28 mouse cellular contexts compared by ENCODE assay signal in the genomic region with DNA sequence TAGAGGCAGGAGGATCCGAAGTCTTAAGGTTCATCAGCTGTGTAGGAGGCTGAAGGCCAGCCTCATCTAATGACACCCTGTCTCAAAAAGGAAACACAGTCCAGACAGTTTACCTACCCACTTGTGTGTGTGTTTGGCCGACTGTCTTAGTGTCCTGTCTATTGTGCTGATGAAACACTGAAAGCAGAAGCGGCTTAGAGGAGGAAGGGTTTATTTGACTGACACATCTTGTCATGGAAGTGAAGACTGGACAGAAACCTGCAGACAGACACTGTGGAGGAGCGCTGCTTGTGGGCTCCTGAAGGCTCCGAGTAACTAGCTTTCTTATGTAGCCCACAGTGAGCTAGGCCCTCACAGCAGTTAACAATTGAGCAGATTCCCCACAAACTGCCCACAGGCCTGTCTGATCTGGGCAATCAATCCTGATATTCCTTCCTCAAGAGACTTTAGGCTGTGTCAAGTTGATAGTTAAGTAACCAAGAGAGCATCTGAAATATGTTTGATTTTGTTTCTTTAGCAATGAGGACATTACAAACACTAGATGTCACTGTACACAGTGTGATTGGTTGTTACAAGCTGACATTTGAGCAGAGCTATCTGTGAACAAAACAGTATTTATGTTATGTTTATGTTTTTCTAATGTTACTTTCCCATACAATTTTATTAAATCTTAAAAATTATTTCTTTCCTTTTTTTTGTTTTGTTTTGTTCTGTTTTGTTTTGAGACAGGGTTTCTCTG. TPM values are rescaled to one million over a fixed set of nuclear protein-coding genes. Genes with fewer than 3 reads are reported as not detected.
DNase-seq lines count a peak whose midpoint lies in the region; ATAC-seq and TF ChIP-seq lines count a peak whose summit lies in the region.
"Had no signal": no experiment of that assay in that cellular context is flagged by ENCODE, and none has a peak within 500 bp of the region (broad histone marks: within the 10 kb centered on the region; RNA-seq: fewer than 3 reads in every experiment).

No protein-coding gene starts in this region.

- TF ChIP-seq RAD21 in CH12.LX (IDR thresholded peaks at IDR 0.05; ENCODE audit: low read depth, low read length) = peak; percentile 41

- no peak overlapping the region for H3K4me3 ChIP-seq in forebrain, postnatal 0 days (ENCODE audit: low read depth, low read length)
- H3K4me3 ChIP-seq in forebrain, embryonic 14.5 days (ENCODE audit: low read depth, low read length) = no peak overlapping the region
- no peak overlapping the region for H3K4me3 ChIP-seq in left cerebral cortex, adult 2 months
- H3K4me3 ChIP-seq in CH12.LX (replicated peaks in 1 of 3; ENCODE audit: low read depth in 2 of 3, low read length in 2 of 3, poor library complexity in 1 of 3) (no peak overlapping the region), macrophage (ENCODE audit: inconsistent target) (no peak overlapping the region)
- H3K4me3 ChIP-seq: embryonic facial prominence, embryonic 15.5 days; forebrain, embryonic 15.5 days; heart, embryonic 12.5 days; limb, embryonic 15.5 days; liver, embryonic 15.5 days; neural tube, embryonic 12.5 days had no signal

- dilution Hi-C loops in CH12.LX (cut with MboI; ENCODE audit: extremely low pct_ligation_motif_present, extremely low pct_unique_long_range_greater_than_20kb, low sequenced_read_pairs) = no loop called here

- no peaks in the 10 kb centered on the region for H3K79me2 ChIP-seq in CH12.LX (replicated peaks; ENCODE audit: control insufficient read depth, extremely low read depth, insufficient read depth, poor library complexity, severe bottlenecking)
- no peaks in the 10 kb centered on the region for H3K79me2 ChIP-seq in macrophage (ENCODE audit: inconsistent target)

- no peaks in the 10 kb centered on the region for H3K4me1 ChIP-seq in forebrain, postnatal 0 days (ENCODE audit: insufficient read depth)
- H3K4me1 ChIP-seq in forebrain, embryonic 14.5 days (ENCODE audit: control insufficient read depth, insufficient read depth, low read length) = no peaks in the 10 kb centered on the region
- H3K4me1 ChIP-seq in CH12.LX (ENCODE audit: control insufficient read depth in 1 of 2, insufficient read depth in 2 of 2) = peaks cover 0 to 11% of the 10 kb centered on the region in 2 experiments; a peak in 1 of 4 replicates
- H3K4me1 ChIP-seq: embryonic facial prominence, embryonic 15.5 days; forebrain, embryonic 15.5 days; heart, embryonic 12.5 days; limb, embryonic 15.5 days; liver, embryonic 15.5 days; neural tube, embryonic 12.5 days had no signal

- no peak overlapping the region for H3K4me2 ChIP-seq in forebrain, postnatal 0 days (ENCODE audit: low read depth)
- no peak overlapping the region for H3K4me2 ChIP-seq in forebrain, embryonic 14.5 days (ENCODE audit: low read length)
- no peak overlapping the region for H3K4me2 ChIP-seq in CH12.LX (ENCODE audit: insufficient read depth, low read depth, poor library complexity, severe bottlenecking)
- H3K4me2 ChIP-seq: embryonic facial prominence, embryonic 15.5 days; forebrain, embryonic 15.5 days; heart, embryonic 12.5 days; limb, embryonic 15.5 days; liver, embryonic 15.5 days; neural tube, embryonic 12.5 days had no signal

- no peak for ATAC-seq in forebrain, postnatal 0 days
- ATAC-seq in forebrain, embryonic 14.5 days = no peak
- ATAC-seq: forebrain, embryonic 15.5 days had no signal

- H3K27me3 ChIP-seq in forebrain, postnatal 0 days (ENCODE audit: insufficient read depth, low read length) = no peaks in the 10 kb centered on the region
- no peaks in the 10 kb centered on the region for H3K27me3 ChIP-seq in forebrain, embryonic 14.5 days (replicated peaks; ENCODE audit: control insufficient read depth, insufficient read depth, low read length)
- H3K27me3 ChIP-seq in CH12.LX (replicated peaks) = no peaks in the 10 kb centered on the region
- H3K27me3 ChIP-seq: embryonic facial prominence, embryonic 15.5 days; forebrain, embryonic 15.5 days; heart, embryonic 12.5 days; limb, embryonic 15.5 days; liver, embryonic 15.5 days; neural tube, embryonic 12.5 days had no signal

- no peaks in the 10 kb centered on the region for H3K36me3 ChIP-seq in forebrain, postnatal 0 days (ENCODE audit: insufficient read depth)
- no peaks in the 10 kb centered on the region for H3K36me3 ChIP-seq in forebrain, embryonic 14.5 days (ENCODE audit: control insufficient read depth, insufficient read depth, low read length)
- H3K36me3 ChIP-seq in CH12.LX (replicated peaks in 1 of 2; ENCODE audit: control insufficient read depth in 1 of 2, insufficient read depth in 1 of 2, low read length in 1 of 2) = no peaks in the 10 kb centered on the region
- H3K36me3 ChIP-seq in macrophage (ENCODE audit: inconsistent target) = no peaks in the 10 kb centered on the region
- H3K36me3 ChIP-seq: embryonic facial prominence, embryonic 15.5 days; forebrain, embryonic 15.5 days; heart, embryonic 12.5 days; limb, embryonic 15.5 days; liver, embryonic 15.5 days; neural tube, embryonic 12.5 days had no signal

- no peaks in the 10 kb centered on the region for H3K9me3 ChIP-seq in forebrain, postnatal 0 days (ENCODE audit: low read length)
- H3K9me3 ChIP-seq in forebrain, embryonic 14.5 days (replicated peaks; ENCODE audit: control insufficient read depth, low read length) = no peaks in the 10 kb centered on the region
- H3K9me3 ChIP-seq in CH12.LX (replicated peaks; ENCODE audit: low read length) = no peaks in the 10 kb centered on the region
- H3K9me3 ChIP-seq: embryonic facial prominence, embryonic 15.5 days; forebrain, embryonic 15.5 days; heart, embryonic 12.5 days; limb, embryonic 15.5 days; liver, embryonic 15.5 days; neural tube, embryonic 12.5 days had no signal

- TF ChIP-seq CTCF in forebrain, postnatal 0 days (IDR thresholded peaks at IDR 0.05; ENCODE audit: low read depth) = peak; percentile 22; the same call in 1 of the 2 replicates
- TF ChIP-seq CTCF in left cerebral cortex, adult 2 months (IDR thresholded peaks at IDR 0.05) = peak; percentile 2; the same call in 1 of the 2 replicates
- peak in 1 of 2 experiments; percentile 41; a peak in 2 of 4 replicates for TF ChIP-seq CTCF in CH12.LX (conservative IDR thresholded peaks at IDR 0.05 in 1 of 2, IDR thresholded peaks at IDR 0.05 in 1 of 2; ENCODE audit: low read depth in 2 of 2, low read length in 2 of 2)

- TF ChIP-seq EP300 in CH12.LX (IDR thresholded peaks at IDR 0.05; ENCODE audit: low read length) = no peak

- no peak overlapping the region for H3K27ac ChIP-seq in forebrain, postnatal 0 days (ENCODE audit: low read depth, low read length)
- H3K27ac ChIP-seq in forebrain, embryonic 14.5 days (ENCODE audit: low read depth, low read length) = no peak overlapping the region
- no peak overlapping the region for H3K27ac ChIP-seq in left cerebral cortex, adult 2 months
- H3K27ac ChIP-seq in CH12.LX (ENCODE audit: insufficient read depth, low read depth) (no peak overlapping the region), macrophage (peak overlapping the region; percentile 51)
- H3K27ac ChIP-seq: embryonic facial prominence, embryonic 15.5 days; forebrain, embryonic 15.5 days; limb, embryonic 15.5 days; liver, embryonic 15.5 days; neural tube, embryonic 12.5 days had no signal

- intact Hi-C loops in left cerebral cortex, adult 2 months (cut with DNase I) = no loop called here
- intact Hi-C loops in left cerebral cortex, postnatal 36 days (cut with DNase I) = no loop called here

- no peak overlapping the region for H3K9ac ChIP-seq in forebrain, postnatal 0 days
- H3K9ac ChIP-seq in forebrain, embryonic 14.5 days (ENCODE audit: low read length) = no peak overlapping the region
- no peak overlapping the region for H3K9ac ChIP-seq in CH12.LX (ENCODE audit: insufficient read depth, low read depth)
- H3K9ac ChIP-seq: embryonic facial prominence, embryonic 15.5 days; forebrain, embryonic 15.5 days; heart, embryonic 12.5 days; limb, embryonic 15.5 days; liver, embryonic 15.5 days; neural tube, embryonic 12.5 days had no signal

- DNase-seq in forebrain, postnatal 0 days = no peak
- no peak for DNase-seq in forebrain, embryonic 14.5 days (ENCODE audit: low spot score)
- DNase-seq in left cerebral cortex, adult 2 months (ENCODE audit: extremely low spot score in 1 of 2, low spot score in 2 of 2) = no peak
- DNase-seq in left cerebral cortex, adult 11 months (ENCODE audit: low spot score) = no peak
- no peak for DNase-seq in CH12.LX (ENCODE audit: extremely low read depth)
- no peak for DNase-seq in embryo, embryonic 11 days
- DNase-seq in left cerebral cortex, postnatal 36 days (ENCODE audit: low spot score in 2 of 2) = no peak
- DNase-seq: adrenal gland, postnatal 25 days; cerebellum, adult 11-12 months; cerebellum, postnatal 14 days; gastrocnemius, postnatal 10 days; heart, adult 18-20 months; heart, postnatal 10 days; kidney, adult 2 months; kidney, postnatal 10 days; layer of hippocampus, postnatal 36 days; left cerebral cortex, postnatal 4 days; lung, postnatal 14 days; retina, postnatal 1 day; right cerebral cortex, postnatal 25 days; thymus, postnatal 14 days had no signal

- 87% methylated on average over 5 of the region's 5 CpGs for WGBS in forebrain, postnatal 0 days
- 86% methylated on average over 5 of the region's 5 CpGs for whole genome bisulfite sequencing in forebrain, embryonic 14.5 days
- WGBS in macrophage (ENCODE audit: missing documents) = 19% methylated on average over 4 of the region's 5 CpGs

- in situ Hi-C loops in CH12.LX (cut with MboI; ENCODE audit: low pct_ligation_motif_present, low pct_unique_long_range_greater_than_20kb, low sequenced_read_pairs) = no loop called here

- TF ChIP-seq POLR2A in CH12.LX (IDR thresholded peaks at IDR 0.05; ENCODE audit: low read depth, low read length) = no peak

RNA-seq across cellular contexts. Expression of gene Shcbp1l, which starts 9.1 kb away (rescaled TPM):
- total RNA-seq in forebrain, postnatal 0 days (2014; rRNA removed) = 3.1 and 3.3 TPM in 2 replicates
- 0.67 and 1.4 TPM in 2 replicates for polyA plus RNA-seq in forebrain, postnatal 0 days (2015; fragmentation: Nextera tagmentation; extraction: Ambion mirVana)
- 0.15 and 0.23 TPM in 2 replicates for polyA plus RNA-seq in forebrain, embryonic 14.5 days (2014; fragmentation: Nextera tagmentation; extraction: Ambion mirVana)
- 1 to 10 TPM; 2.2 to 3.0 TPM for total RNA-seq in left cerebral cortex, adult 2 months (2021)
- total RNA-seq in CH12.LX (2012; rRNA removed) (0.46 and 0.59 TPM in 2 replicates), CH12.LX (2014; rRNA removed) (not detected in 2 replicates)
- polyA plus RNA-seq in CH12.LX (2012; ENCODE audit: insufficient read length, low read depth) (0.93 and 1.6 TPM in 2 replicates), macrophage (2018) (0.53 to 1.9 TPM (median 0.63 TPM) in 3 replicates)
- 10 to 100 TPM in 7 of 26 experiments, 1 to 10 TPM in 19; 1.8 to 15.2 (median 6.8) TPM for total RNA-seq in macrophage (2018; cell fraction: chromatin; rRNA removed)
- 1 to 10 TPM in 5 of 26 experiments, under 1 TPM in 21; 0.37 to 1.5 (median 0.58) TPM for total RNA-seq in macrophage (2018; cell fraction: cytosol; rRNA removed)
- 10 to 100 TPM in 9 of 26 experiments, 1 to 10 TPM in 17; 1.7 to 22.4 (median 6.6) TPM for total RNA-seq in macrophage (2018; cell fraction: nucleus; rRNA removed)
- total RNA-seq in left cerebral cortex, postnatal 36 days (2021) = 1 to 10 TPM; 2.3 to 3.1 TPM
- total RNA-seq: gastrocnemius, postnatal 10 days; heart, adult 18-20 months; heart, postnatal 10 days had no signal

RNA-seq across cellular contexts. Expression of gene Dhx9, which starts 53.4 kb away (rescaled TPM):
- 95.4 and 109 TPM in 2 replicates for total RNA-seq in forebrain, postnatal 0 days (2014; rRNA removed)
- 25.0 and 32.0 TPM in 2 replicates for polyA plus RNA-seq in forebrain, postnatal 0 days (2015; fragmentation: Nextera tagmentation; extraction: Ambion mirVana)
- 32.9 and 42.0 TPM in 2 replicates for polyA plus RNA-seq in forebrain, embryonic 14.5 days (2014; fragmentation: Nextera tagmentation; extraction: Ambion mirVana)
- 100 to 1,000 TPM in 1 of 2 experiments, 10 to 100 TPM in 1; 95.3 to 102 TPM for total RNA-seq in left cerebral cortex, adult 2 months (2021)
- 55.4 and 82.4 TPM in 2 replicates for total RNA-seq in CH12.LX (2012; rRNA removed)
- total RNA-seq in CH12.LX (2014; rRNA removed) = 81.8 and 98.8 TPM in 2 replicates
- 233 and 244 TPM in 2 replicates for polyA plus RNA-seq in CH12.LX (2012; ENCODE audit: insufficient read length, low read depth)
- total RNA-seq in macrophage (2018; cell fraction: chromatin; rRNA removed) = 100 to 1,000 TPM; 139 to 418 (median 222) TPM
- 10 to 100 TPM; 29.3 to 79.3 (median 55.6) TPM for total RNA-seq in macrophage (2018; cell fraction: cytosol; rRNA removed)
- total RNA-seq in macrophage (2018; cell fraction: nucleus; rRNA removed) = 100 to 1,000 TPM in 22 of 26 experiments, 10 to 100 TPM in 4; 81.2 to 270 (median 124) TPM
- 51.6 to 87.8 TPM (median 81.8 TPM) in 3 replicates for polyA plus RNA-seq in macrophage (2018)
- total RNA-seq in left cerebral cortex, postnatal 36 days (2021) = 100 to 1,000 TPM in 1 of 2 experiments, 10 to 100 TPM in 1; 88.2 to 108 TPM
